Mouse (Mus musculus): ENCODE data around the gene Plcb1.

- TF ChIP-seq CTCF (IDR thresholded peaks at IDR 0.05; ENCODE audit: low read depth) (no peak), EP300 (IDR thresholded peaks at IDR 0.05; ENCODE audit: low read depth) (peak; percentile 6; the same call in 1 of the 2 replicates)
Measured at GRCm38 (mm10) chr2:134844391-134845238, 58.7 kb downstream of the Plcb1 start.
